Mouse (Mus musculus) midbrain, embryonic 11.5 days (tissue): ENCODE data around the gene Wwp2. TPM values are rescaled to one million over a fixed set of nuclear protein-coding genes. Genes with fewer than 3 reads are reported as not detected.

Source experiments
- ATAC-seq: fragments of 200-750 bp; cut with Nextera tagmentation; 2 replicates; pipeline ENCODE4 v1.8.0; 2017; ENCODE audit warnings: moderate TSS enrichment, moderate library complexity; ENCODE audit not compliant: low FRiP score
- DNase-seq: peaks from one replicate; pipeline ENCODE4 v3.0.0; 2015; ENCODE audit warnings: low spot score; ENCODE audit errors: missing footprints
- H3K27ac ChIP-seq: fragments of 300-500 bp; sonication (generic); 2 replicates; pipeline ENCODE4 v1.5.1; 2014; ENCODE audit warnings: low read depth, low read length
- H3K27me3 ChIP-seq: fragments of 300-500 bp; sonication (generic); 2 replicates; pipeline ENCODE4 v1.6.1; 2014; ENCODE audit warnings: mild to moderate bottlenecking, low read length, moderate library complexity, mixed read lengths; ENCODE audit not compliant: control insufficient read depth, insufficient read depth
- H3K36me3 ChIP-seq: fragments of 300-500 bp; sonication (generic); 2 replicates; pipeline ENCODE4 v1.6.1; 2014; ENCODE audit warnings: mild to moderate bottlenecking, low read length, moderate library complexity, mixed read lengths; ENCODE audit not compliant: control insufficient read depth, insufficient read depth
- H3K4me1 ChIP-seq: fragments of 300-500 bp; sonication (generic); 2 replicates; pipeline ENCODE4 v1.6.1; 2014; ENCODE audit warnings: low read length; ENCODE audit not compliant: control insufficient read depth, insufficient read depth
- H3K4me2 ChIP-seq: fragments of 300-500 bp; sonication (generic); 2 replicates; pipeline ENCODE4 v1.6.1; 2014; ENCODE audit warnings: mild to moderate bottlenecking, moderate library complexity
- H3K4me3 ChIP-seq: fragments of 300-500 bp; sonication (generic); 2 replicates; pipeline ENCODE4 v1.5.1; 2014; ENCODE audit warnings: low read depth, low read length
- H3K9ac ChIP-seq: fragments of 300-500 bp; sonication (generic); 2 replicates; pipeline ENCODE4 v1.6.1; 2014; ENCODE audit warnings: low read length
- H3K9me3 ChIP-seq: fragments of 300-500 bp; sonication (generic); 2 replicates; pipeline ENCODE4 v1.6.1; 2016; ENCODE audit warnings: low read length; ENCODE audit not compliant: control insufficient read depth
- WGBS: fragments of 180-500 bp; shearing (Covaris S2); extraction: QIAGEN DNeasy Blood & Tissue Kit; methylation state at CpG from one replicate; pipeline ENCODE4 v1.1.7; 2014; 5-methylcytosine and 5-hydroxymethylcytosine counted together
- polyA plus RNA-seq: library from polyadenylated mRNA; unstranded; fragments of >200 nt; fragmentation: Nextera tagmentation; extraction: Ambion mirVana; gene quantifications from 2 replicates; pipeline ENCODE4 v1.2.1, GENCODE M21; 2014

Wwp2 gene
- polyA plus RNA-seq, 1 experiment from 2014 or later, result 53.1 TPM

DNA sequence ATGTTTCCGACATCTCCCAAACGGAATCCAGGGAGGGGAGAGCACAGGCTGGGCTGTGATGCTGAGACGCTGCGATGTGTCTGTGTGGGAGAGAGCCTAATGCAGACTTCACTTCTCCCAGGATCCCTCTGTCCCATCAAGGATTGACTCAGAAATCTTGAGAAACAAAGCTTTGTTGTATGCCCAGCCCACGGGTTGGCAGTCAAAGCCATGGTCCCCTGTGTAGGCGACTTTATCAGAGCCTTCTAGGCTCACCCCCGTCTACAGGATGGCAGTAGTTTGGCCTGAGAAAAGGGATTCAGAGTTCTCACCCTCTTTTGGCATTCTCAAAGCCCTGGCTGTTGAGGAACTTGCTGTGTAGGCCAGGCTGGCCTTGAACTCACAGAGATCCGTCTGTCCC is 142.4 kb downstream of the Wwp2 start:
- H3K27me3 ChIP-seq, result no peaks in the 10 kb centered on the region
- H3K4me3 ChIP-seq, result no peak overlapping the region
- 88% methylated on average over 8 of the region's 8 CpGs for WGBS
- no peaks in the 10 kb centered on the region for H3K4me1 ChIP-seq
- DNase-seq (no peak), ATAC-seq (no peak)
- peaks cover 29% of the 10 kb centered on the region for H3K36me3 ChIP-seq
- H3K4me2 ChIP-seq, result no peak overlapping the region
- no peak overlapping the region for H3K27ac ChIP-seq
- no peaks in the 10 kb centered on the region for H3K9me3 ChIP-seq
- H3K9ac ChIP-seq, result no peak overlapping the region

DNA sequence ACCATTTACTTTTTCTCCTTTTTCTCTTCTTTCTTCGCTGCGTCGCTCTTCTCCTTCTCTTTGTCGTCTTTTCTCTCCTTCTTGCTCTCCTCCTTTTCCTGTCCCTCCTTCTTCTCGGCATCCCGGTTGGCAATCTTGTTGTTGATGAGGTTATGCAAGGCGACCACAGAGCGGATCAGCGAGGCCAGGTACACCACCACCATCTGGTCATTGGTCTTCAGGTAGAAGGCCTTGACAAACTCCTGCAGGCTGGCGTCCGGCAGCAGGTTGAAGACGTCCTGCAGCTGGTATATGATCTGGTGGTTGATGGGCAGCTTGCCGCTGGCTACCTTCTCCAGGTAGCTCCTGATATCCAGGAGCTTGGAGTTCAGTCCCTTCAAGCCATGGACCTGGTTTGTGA is 144.7 kb downstream of the Wwp2 start:
- Histone ChIP-seq H3K9me3 (no peaks in the 10 kb centered on the region), H3K9ac (no peak overlapping the region), H3K4me2 (no peak overlapping the region), H3K27me3 (no peaks in the 10 kb centered on the region), H3K27ac (no peak overlapping the region), H3K4me1 (no peaks in the 10 kb centered on the region), H3K36me3 (peaks cover 40% of the 10 kb centered on the region), H3K4me3 (no peak overlapping the region)
- WGBS, result 94% methylated on average over 13 of the region's 13 CpGs
- ATAC-seq (no peak), DNase-seq (no peak)

DNA sequence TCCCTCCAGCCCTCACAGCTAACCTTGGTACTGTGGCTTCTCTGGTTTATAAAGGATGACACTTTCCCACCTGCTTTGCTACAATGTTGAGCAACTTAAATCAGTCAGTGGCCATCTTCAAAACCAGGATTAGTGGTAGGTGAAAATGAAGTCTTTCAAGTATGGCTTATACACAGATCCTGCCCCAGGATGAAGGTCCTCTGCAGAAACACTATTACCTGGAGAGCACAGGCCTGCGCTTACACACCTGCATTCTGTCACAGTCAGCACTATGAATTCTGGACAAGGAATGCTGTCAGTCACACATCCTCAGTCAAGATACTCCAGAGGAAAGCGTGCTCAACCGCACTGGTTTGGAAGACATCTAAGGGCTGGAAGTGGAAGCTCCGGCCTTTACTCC is 145.4 kb downstream of the Wwp2 start:
- no peak for ATAC-seq
- no peak for DNase-seq
- H3K9ac ChIP-seq, result no peak overlapping the region
- H3K4me3 ChIP-seq, result no peak overlapping the region
- no peaks in the 10 kb centered on the region for H3K4me1 ChIP-seq
- no peaks in the 10 kb centered on the region for H3K27me3 ChIP-seq
- H3K36me3 ChIP-seq, result peaks cover 40% of the 10 kb centered on the region
- WGBS, result 96% methylated on average over 4 of the region's 4 CpGs
- H3K9me3 ChIP-seq, result no peaks in the 10 kb centered on the region
- no peak overlapping the region for H3K4me2 ChIP-seq
- no peak overlapping the region for H3K27ac ChIP-seq

DNA sequence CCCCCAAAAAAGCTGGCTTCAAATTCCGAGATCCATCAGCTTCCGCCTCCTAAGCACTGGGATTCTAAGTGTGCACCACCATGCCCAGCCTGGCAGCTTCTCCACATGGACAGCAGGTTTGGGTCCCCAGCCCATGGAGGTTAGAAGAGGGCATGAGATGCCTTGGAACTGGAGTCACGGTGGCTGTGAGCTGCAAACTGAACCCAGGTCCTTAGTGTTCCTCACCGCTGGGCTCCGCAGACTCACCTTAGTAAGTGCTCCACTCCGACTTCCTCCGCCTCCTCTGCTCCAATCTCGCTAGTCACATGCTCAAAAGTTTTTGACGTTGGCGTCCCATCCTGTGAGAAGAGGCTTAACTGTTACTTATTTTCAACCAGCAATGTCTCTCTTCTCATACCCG is 146.0 kb downstream of the Wwp2 start:
- H3K27ac ChIP-seq, result no peak overlapping the region
- no peaks in the 10 kb centered on the region for H3K9me3 ChIP-seq
- H3K4me3 ChIP-seq, result no peak overlapping the region
- 94% methylated on average over 11 of the region's 11 CpGs for WGBS
- H3K9ac ChIP-seq, result no peak overlapping the region
- peaks cover under 1% of the 10 kb centered on the region; the same call in 1 of the 2 replicates for H3K4me1 ChIP-seq
- peaks cover 40% of the 10 kb centered on the region for H3K36me3 ChIP-seq
- no peak for DNase-seq
- H3K4me2 ChIP-seq, result no peak overlapping the region
- H3K27me3 ChIP-seq, result no peaks in the 10 kb centered on the region
- no peak for ATAC-seq

DNA sequence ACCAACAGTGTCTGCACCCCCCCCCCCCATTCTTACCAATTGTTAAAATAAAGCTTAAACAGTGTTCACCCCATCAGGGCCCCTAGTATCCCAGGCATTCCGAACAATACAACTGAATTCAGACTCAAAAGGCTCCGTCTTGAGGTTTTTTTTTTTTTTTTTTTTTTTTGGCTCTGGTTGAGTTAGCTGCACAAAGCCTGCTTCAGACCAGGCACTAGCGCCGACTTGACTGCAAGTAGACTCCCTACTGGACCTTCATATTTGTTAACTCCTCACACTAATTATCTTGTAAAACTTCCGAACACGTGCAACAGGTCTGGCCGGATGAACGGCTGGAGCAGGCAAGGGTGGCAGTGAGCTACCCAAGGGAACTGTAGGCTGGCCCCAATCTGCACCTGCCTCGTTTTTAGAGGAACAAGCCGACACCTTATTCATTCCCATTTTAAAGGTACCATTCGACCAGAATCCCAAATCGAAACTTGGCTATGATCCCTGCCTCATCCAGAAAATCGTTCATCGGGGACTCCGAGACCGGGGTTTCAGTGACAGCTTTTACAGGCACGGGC is 151.3 kb downstream of the Wwp2 start:
- ATAC-seq (peak; percentile 20), DNase-seq (peak; percentile 92)
- H3K4me3 ChIP-seq, result peak overlapping the region; percentile 94
- peaks cover 21% of the 10 kb centered on the region for H3K36me3 ChIP-seq
- no peaks in the 10 kb centered on the region for H3K9me3 ChIP-seq
- H3K27me3 ChIP-seq, result no peaks in the 10 kb centered on the region
- WGBS, result 1% methylated on average over 17 of the region's 17 CpGs
- peaks cover 3% of the 10 kb centered on the region; the same call in 1 of the 2 replicates for H3K4me1 ChIP-seq
- peak overlapping the region; percentile 76 for H3K27ac ChIP-seq
- H3K9ac ChIP-seq, result peak overlapping the region; percentile 89
- H3K4me2 ChIP-seq, result peak overlapping the region; percentile 73

DNA sequence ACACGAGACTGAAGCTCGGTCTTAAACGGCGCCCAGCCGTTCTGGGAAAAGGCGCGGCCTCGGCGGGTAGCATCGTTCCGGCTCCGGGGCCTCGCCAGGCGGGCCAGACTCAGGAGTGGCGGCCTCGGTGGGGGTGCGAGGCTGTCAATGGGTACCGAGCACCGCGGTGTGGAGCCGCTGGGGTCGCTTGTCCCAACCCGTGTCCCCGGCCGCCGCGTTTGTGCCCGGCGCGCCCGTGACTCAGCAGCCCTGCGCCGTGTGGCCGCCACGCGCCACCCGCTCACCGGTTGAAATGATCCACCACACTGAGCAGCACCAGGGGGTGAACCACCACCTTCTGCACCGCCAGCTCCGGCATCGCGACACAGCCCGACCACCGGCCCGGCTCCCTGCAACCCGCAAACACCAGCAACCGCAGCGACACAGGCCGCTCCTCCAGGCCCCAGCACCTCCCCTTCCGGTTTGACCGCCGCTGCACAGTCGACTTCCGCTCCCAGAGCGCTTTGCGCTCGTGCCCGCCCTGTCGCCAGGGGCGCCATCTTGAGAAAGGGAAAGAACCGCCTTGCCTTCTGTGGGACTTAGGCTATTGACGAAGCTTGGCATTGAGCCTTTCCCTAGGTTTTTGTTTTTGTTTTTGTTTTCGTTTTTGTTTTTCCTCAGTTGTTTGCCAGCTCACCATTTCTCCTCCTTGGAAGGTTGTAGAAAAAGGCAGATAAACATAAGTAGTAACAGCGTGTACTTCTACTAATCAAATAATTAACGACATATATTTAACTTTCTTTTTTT is 152.0 kb downstream of the Wwp2 start, which contains the start of gene Psmd7:
Gene Psmd7, minus strand, starts transcription at position 470 of the 786 bp plus-strand sequence.
- WGBS, result 1% methylated on average over 65 of the region's 65 CpGs
- Histone ChIP-seq H3K4me2 (peak within 1 kb of the TSS; percentile 73), H3K4me3 (peak within 1 kb of the TSS; percentile 94), H3K9ac (peak within 1 kb of the TSS; percentile 89), H3K36me3 (peaks cover 14% of the 10 kb centered on the region), H3K9me3 (no peaks in the 10 kb centered on the region), H3K27me3 (no peaks in the 10 kb centered on the region), H3K27ac (peak within 1 kb of the TSS; percentile 76), H3K4me1 (peaks cover 3% of the 10 kb centered on the region; the same call in 1 of the 2 replicates)
- ATAC-seq, result peak; percentile 96
- DNase-seq, result peak; percentile 99

DNA sequence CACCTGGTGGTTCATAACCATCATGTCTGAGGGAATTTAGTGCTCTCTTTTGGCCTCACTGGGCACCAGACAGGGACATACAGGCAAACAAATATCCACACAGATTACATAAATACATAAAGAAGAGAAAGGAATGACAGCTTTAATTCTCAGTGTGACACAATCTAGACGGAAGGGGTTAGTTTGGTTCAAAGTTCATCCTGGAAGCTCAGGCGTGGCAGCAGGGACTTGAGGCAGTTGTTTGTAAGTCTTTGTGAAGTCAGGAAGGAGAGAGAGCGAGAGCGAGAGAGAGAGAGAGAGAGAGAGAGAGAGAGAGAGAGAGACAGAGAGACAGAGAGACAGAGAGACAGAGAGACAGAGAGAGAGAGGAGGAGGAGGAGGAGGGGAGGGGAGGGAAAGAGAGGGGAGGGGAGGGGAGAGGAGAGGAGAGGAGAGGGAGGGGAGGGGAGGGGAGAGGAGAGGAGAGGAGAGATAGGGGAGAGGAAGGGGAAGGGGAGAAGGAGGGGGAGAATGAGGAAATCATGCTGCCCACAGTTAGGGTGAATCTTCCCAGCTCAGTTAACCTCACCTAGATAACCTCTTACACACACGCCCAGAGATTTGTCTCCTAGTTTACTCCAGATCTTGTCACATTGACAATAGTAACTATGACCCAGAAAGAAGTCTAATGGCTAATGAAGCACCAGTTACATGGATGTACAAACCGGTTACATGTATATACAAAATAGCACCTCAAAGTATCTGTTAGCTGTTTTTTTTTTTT is 158.0 kb downstream of the Wwp2 start:
- Histone ChIP-seq H3K36me3 (no peaks in the 10 kb centered on the region), H3K4me2 (no peak overlapping the region), H3K4me1 (no peaks in the 10 kb centered on the region), H3K9ac (no peak overlapping the region), H3K27ac (no peak overlapping the region), H3K27me3 (no peaks in the 10 kb centered on the region; the same call in 1 of the 2 replicates), H3K4me3 (no peak overlapping the region), H3K9me3 (no peaks in the 10 kb centered on the region)
- WGBS, result 77% methylated on average over 4 of the region's 6 CpGs
- DNase-seq (no peak), ATAC-seq (no peak)

DNA sequence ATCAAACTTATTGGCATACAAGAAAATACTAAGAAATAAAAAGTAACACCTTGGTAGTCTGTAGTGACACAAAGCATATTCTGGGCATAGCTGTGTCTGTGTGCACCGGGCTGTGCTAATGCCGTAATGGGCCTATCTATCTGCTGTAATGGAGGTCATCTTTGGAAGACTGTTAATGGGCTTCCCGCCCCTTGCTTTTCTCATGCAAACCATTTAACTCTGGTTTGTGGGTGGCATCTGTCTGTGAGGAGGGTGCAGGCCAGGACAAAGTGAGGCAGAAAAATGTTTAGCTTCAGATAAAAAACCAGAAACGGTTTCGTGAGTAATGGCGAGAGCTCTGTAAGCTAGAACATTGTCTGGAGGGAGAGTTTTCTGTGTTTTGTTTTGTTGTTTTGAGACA is 158.7 kb downstream of the Wwp2 start:
- ATAC-seq, result no peak
- no peak overlapping the region for H3K4me3 ChIP-seq
- no peaks in the 10 kb centered on the region for H3K9me3 ChIP-seq
- H3K9ac ChIP-seq, result no peak overlapping the region
- no peak overlapping the region for H3K4me2 ChIP-seq
- no peaks in the 10 kb centered on the region for H3K4me1 ChIP-seq
- H3K27me3 ChIP-seq, result no peaks in the 10 kb centered on the region; the same call in 1 of the 2 replicates
- no peak overlapping the region for H3K27ac ChIP-seq
- 80% methylated on average over 6 of the region's 6 CpGs for WGBS
- no peak for DNase-seq
- H3K36me3 ChIP-seq, result no peaks in the 10 kb centered on the region

DNA sequence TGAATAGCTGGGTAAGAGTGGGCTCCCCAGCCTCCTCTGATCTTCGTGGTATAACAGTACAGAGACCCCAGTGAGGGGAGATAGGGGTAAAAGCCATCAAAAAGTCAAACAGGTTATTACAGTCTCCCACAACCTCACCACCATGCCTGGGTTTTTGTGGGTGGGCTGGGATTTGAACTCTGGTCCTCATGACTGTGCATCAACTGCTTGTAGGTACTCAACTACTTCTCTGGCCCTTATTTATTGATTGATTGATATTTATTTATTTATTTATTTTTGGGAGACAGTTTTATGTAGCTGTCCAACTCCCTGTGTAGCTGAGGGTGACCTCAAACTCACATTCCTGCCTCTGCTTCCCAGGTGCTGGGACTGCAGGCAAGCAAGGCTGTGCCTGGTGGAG is 161.6 kb downstream of the Wwp2 start:
- H3K4me3 ChIP-seq, result no peak overlapping the region
- H3K36me3 ChIP-seq, result no peaks in the 10 kb centered on the region
- no peaks in the 10 kb centered on the region for H3K4me1 ChIP-seq
- H3K9ac ChIP-seq, result no peak overlapping the region
- ATAC-seq, result no peak
- WGBS, result 86% methylated on average over 1 of the region's 1 CpGs
- DNase-seq, result peak; percentile 69
- H3K27ac ChIP-seq, result no peak overlapping the region
- no peaks in the 10 kb centered on the region for H3K9me3 ChIP-seq
- no peaks in the 10 kb centered on the region; the same call in 1 of the 2 replicates for H3K27me3 ChIP-seq
- H3K4me2 ChIP-seq, result no peak overlapping the region
